Mouse (Mus musculus) brain, adult 2 months (tissue): ENCODE data around the gene Tmem151b.

Source experiments
- DNase-seq: peaks from one replicate; pipeline ENCODE4 v3.0.0; 2011; ENCODE audit warnings: low read depth, low spot score

The Tmem151b gene

DNA sequence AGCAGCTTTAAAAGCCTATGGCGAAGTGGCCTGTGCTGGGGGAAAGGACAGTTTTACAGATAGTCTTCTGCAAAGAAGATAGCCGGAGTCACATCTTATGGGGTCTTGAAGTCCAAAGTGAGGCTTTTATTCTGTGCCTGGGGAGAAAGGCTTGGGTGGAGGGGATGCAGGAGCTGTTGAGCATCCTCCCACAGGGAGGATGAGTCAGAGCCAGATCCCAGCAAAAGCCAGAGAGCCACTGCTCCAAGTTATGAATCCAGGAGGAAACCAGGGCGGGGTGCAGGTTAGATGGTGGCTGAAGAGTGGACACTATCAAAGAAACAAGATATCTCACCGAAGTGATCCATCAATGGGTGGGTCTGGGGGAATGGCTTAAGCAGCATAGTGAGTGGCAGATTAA is 37.7 kb downstream of the Tmem151b start:
- peak; percentile 58 for DNase-seq

DNA sequence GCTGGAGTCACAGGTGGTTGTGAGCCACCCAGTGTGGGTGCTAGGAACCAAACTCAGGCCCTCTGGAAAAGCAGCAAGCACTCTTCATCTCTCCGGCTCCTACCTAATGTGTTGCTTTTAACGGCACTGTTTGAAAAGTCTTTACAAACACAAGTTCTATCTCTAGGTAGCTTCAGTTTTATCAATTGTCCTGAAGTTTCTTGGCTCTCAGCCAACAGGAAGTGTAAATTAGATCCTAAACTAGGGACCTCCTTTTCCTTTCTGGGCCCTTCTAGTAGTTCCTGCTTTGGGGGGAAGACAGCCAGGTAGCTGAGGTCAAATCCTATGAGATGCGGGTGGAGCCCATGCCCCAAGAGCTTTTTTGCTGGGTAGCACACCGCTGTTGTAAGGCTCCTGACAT is 38.6 kb downstream of the Tmem151b start:
- DNase-seq: no peak

DNA sequence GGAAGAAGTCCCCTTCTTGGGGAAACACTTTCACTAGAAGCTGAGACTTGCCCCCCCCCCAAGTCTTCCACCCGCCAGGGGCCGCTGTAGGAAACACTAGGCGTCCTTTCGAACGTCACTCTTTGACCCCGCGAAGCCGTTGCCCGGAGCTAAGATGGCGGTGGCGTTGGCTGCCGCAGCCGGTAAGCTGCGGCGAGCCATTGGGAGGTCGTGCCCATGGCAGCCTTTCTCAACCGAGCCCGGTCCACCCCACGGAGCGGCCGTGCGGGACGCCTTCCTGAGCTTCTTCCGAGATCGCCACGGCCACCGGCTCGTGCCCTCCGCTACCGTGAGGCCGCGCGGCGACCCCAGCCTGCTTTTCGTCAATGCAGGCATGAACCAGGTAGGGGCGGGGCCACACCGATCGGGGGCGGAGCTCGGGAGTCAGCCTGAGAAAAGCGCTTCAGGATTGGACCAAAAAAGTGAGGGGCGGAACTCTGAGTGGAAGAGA is 42.7 kb downstream of the Tmem151b start, which contains the start of gene Aars2:
Aars2 (plus strand) TSS at position 142 of the 490 bp plus-strand sequence.
- DNase-seq: peak; percentile 97

DNA sequence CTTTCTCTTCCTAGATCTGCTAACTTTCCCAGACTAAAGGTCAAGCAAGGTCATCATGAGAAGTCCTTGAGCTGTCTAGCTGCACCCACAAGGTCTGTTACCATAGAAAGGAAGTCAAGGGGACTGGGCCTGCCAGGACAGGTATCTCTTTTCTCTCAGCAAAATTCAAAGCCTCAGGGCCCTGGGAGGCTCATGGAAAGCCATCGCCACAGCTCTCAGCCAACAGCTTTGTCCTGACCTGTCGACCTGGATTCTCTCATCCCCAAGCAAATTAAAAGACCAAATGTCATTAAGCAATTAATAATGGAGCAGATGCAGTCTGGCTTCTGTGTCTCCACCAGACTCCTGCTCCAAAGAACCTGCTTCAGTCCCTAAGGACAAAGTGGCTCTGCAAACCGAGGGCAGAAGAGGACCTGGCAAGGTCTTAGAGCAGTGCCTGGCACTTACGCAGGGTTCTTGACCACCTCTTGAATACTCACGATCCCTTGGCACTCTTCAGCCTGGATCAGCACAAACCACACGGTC is 43.5 kb downstream of the Tmem151b start:
- no peak for DNase-seq

DNA sequence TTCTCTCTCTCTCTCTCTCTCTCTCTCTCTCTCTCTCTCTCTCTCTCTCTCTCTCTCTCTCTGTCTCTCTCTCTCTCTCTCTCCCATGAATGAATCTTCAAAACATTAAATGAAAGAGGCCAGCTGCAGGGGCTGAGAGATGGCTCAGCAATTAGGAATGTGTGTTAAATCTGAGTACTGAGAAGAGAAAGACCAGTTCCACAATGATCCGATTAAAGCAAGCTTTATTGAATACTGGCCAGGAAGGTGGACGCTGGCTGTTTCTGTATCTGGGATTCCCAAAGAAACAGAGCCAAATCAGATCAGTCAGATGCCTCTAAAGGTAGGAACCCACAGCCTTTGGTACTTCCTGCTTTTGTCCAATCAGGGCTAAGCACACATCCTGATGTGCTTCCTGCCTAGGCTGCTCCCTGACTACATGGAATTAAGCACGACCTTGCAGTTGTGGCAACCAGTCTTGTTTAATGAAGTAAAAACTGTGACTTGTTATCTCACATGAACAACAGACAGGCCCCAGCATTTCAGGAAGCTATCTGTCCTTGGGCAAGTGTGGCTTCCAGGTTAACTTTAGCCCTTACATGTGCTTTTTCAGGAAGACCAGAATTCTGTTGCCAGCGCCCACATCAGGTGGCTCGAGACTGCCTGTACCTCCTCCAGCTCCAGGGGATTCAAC is 46.0 kb downstream of the Tmem151b start:
- no peak for DNase-seq

DNA sequence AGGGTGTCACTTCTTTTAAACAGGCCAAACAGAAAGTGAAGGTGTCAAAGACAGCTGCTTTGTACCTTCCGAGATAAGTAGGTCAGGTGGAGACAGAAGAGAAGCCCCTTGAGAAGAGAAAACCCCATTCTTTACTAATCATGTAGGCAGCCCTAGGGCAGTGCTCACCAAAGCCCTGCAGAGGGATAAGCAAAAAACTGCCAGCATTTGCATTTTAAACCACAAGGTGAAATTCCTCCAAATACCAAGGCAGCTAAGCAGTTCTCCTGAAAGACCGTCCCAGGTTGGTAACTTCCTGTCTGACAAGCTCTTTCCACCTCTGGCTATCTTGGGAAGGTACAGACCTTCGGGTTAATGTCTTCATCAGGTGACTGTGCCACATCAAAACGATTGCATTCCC is 47.2 kb downstream of the Tmem151b start:
- no peak for DNase-seq

DNA sequence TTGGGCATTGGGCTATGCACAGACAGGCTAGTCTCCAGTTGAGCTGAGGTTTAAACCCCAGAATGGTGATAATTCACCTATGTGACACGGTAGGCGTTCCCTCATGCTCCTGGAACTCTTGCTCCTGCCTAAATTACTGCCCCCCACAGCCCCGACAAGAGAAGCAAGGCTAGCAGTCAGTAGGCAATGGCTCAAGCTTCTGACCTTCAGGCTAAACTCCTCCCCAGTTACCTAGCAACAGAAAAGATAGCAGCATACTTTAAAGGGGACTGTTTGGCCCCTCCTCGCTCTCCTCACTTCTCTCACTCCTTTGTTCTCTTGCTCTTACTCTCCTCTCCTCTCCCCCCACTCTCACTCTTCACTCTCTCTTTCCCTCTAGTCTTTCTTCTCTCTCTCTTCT is 48.5 kb downstream of the Tmem151b start:
- DNase-seq: no peak

DNA sequence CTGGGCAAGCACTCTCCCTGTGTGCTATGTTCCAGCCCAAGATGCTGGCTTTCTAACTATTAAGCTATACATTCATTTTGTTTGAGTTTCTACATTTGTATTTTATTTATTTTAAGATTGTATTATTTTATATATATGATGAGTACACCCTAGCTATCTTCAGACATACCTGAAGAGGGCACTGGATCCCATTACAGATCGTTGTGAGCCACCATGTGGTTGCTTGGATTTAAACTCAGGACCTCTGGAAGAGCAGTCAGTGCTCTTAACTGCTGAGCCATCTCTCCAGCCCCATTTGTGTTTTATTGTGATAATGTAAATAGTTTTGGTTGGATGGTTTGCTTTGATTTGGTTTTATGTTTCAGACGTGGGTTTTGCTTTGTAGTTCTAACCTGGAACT is 50.0 kb downstream of the Tmem151b start:
- no peak for DNase-seq

DNA sequence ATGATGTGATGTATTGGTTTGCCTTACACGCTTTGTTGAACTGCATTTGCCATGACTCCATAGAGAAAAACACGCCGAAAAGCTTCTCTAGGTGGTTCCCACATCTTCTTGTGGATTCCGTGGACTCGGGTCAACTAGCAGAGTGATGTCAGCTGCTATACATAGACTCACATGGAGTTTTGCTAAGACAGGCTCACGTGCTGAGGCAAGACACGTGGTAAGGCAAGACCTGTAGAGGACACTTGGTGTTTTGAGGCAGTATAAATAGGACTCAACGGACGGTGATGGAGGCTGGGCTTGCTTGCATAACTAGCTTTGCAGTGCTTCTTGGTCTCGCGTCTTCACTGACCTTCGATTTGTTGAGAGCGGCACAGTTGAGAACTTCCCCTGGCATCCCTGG is 51.1 kb downstream of the Tmem151b start:
- DNase-seq: peak; percentile 38

DNA sequence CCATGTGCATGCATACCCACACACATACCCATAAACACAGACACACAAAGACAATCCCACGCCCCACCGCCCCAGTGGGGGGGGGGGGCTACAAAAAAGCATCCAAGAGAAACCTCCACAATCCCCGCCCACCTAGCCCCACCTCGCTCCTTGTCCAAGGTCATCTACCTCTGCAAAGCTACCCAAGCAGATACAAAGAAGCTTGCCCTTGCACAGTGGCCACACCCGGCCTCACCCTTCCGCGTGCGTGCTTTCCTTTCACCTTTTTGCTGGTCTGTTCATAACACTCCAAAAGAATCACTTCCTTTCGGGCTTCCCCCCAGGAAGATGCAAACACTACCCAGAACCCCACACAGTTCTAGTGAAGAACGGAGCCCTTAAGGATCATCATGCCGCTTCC is 54.1 kb downstream of the Tmem151b start:
- DNase-seq: no peak
